Mouse (Mus musculus) heart, adult 11 months (tissue): ENCODE measurements around the gene Fcer1g.

Source experiments
- DNase-seq: peaks from one replicate; pipeline ENCODE4 v3.0.0; 2022

Gene Fcer1g

DNA sequence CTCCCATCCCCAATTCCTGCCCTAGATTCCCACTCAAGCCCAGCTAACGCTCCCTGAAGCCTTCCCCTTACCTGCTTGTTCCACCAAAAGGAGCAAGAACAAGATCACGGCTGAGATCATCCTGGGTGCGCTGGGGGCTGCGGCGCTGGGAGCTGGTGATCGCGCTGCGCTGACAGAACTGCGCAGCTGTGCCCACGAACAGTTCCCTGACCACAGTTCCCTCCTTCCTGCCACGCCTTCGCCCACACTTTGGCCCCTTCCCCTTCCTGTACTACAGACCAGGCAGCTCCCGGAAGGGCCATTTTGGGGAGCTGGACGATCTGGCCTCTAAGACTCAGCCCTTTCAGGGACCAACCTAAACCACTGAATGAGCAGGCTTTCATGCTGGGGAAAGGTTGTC lies at the start of gene Fcer1g:
Gene Fcer1g, minus strand, starts transcription at position 240 of the 400 bp plus-strand sequence.
- peak; percentile 97 for DNase-seq

- DNase-seq = peak; percentile 91
Measured at GRCm38 (mm10) chr1:171283188-171284160, 49.3 kb upstream of the Fcer1g start.

DNA sequence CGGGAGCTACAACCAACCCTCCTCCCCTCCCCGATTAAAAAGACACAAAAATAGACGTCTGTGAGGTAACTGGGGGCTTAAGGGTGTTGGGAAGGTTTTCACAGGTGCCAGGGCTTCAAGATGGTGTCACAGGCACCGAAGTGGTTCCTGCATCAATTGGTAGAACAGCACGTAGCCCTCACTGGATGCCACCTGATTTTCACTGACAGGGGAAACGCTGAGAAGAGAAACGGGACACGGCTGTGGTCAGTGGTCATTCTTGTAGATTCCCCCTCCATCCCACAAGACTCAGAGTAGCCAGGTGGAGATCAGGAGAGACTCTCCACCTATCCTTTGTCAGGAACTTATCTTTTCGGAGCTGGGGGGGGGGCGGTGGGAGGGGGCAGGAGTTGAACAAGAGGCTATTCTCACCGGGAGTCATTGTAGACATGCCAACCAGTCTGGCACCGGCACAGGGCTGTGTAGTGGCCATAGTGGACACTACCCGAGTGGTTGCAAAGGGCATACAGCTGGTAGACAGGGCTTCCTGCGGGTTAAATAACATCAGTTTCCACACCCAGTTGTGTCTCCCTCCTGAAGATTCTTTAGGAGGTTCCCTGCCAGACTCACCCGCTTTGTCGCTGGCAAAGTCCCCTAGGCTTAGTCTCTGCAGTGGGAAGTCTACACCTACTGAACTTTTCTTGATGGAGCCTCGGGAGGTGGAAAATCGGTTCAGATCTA lies 48.1 kb upstream of the Fcer1g start:
- peak; percentile 93 for DNase-seq

- no peak for DNase-seq
Measured at GRCm38 (mm10) chr1:171281528-171281923, 47.4 kb upstream of the Fcer1g start.

DNA sequence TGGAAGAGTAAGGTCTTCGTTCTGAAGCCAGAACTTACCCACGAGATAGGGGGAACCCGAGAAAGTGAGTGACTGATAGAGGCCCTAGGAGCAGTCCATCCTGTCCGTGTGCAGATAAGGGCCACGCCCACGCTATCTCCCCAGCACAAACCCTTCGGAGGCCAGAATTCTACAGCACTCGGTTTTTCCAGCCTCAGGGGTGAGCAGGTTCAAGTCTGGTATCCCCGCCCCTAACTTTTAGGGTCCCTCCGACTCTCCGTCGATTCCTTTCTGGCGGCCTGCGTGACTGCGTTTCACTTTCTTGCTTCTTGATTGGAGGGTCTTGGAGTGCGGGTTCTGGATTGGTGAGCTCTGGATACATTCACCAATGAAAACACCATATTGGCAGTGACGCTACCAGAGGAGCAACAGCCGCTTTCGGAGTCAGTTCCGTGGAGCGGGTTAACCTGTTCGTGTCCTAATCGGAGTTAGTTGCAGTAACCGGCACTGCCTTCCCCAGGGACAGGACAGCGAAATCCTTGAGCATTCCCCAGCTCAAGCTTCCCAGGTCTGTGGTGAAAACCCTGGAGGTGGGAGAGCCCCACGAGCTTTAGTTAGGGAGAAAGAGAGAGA lies 46.9 kb upstream of the Fcer1g start, which contains the start of gene Ppox:
Gene Ppox, minus strand, starts transcription at position 271 of the 612 bp plus-strand sequence.
- DNase-seq = peak; percentile 100

GRCm38 (mm10) chr1:171280250-171280915 lies 46.2 kb upstream of the Fcer1g start:
- peak; percentile 92 for DNase-seq

- no peak for DNase-seq
Measured at GRCm38 (mm10) chr1:171279721-171280120, 45.6 kb upstream of the Fcer1g start.

GRCm38 (mm10) chr1:171279012-171279705 lies 45.0 kb upstream of the Fcer1g start:
- peak; percentile 87 for DNase-seq

- DNase-seq = peak; percentile 84
Measured at GRCm38 (mm10) chr1:171278436-171278835, 44.3 kb upstream of the Fcer1g start.

DNA sequence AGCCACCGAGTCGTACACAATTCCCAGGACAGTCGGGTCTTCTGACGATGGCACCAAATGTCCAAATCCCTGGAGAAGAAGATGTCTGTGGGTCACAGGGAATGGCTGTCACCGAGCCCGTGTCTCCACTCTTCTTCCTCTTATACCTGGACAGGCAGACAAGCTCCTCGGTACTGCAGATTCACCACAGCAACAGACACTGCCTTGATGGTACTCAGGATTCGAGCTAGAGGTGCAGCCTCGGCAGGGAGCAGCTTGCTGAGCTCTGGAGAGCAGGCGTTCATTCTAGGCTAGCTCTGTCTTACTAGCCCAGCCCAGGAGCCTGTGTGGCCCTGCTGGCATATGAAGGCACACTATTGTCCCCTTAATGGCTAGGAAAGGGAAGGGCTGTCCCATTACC lies 43.6 kb upstream of the Fcer1g start:
- DNase-seq = no peak

- DNase-seq = peak; percentile 93
Measured at GRCm38 (mm10) chr1:171276110-171276748, 42.1 kb upstream of the Fcer1g start.

- DNase-seq = peak; percentile 84
Measured at GRCm38 (mm10) chr1:171275144-171275734, 41.1 kb upstream of the Fcer1g start.

- DNase-seq = peak; percentile 87
Measured at GRCm38 (mm10) chr1:171274171-171274570, 40.0 kb upstream of the Fcer1g start.

DNA sequence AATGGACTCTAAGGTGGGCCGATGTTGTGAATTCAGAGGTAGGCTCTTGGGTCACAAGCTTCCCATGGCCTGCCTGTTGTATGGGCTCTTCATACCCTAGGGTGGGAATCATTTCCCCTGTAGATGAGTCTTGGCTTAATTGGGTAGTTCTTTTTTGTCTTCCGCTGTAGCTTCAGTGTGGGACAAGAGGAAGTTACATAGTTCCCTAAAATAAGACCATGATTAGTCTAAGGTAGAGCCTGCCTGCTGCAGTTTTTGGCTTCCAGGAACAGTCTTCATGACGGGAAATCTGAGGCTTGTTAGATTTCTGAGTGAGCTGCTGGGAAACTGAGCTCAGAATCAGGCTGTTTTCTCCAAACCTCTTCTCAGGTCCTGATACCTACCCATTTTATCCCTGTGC lies 37.9 kb upstream of the Fcer1g start:
- peak; percentile 87 for DNase-seq

- no peak for DNase-seq
Measured at GRCm38 (mm10) chr1:171271622-171272021, 37.5 kb upstream of the Fcer1g start.

GRCm38 (mm10) chr1:171271196-171271595 lies 37.0 kb upstream of the Fcer1g start:
- no peak for DNase-seq

GRCm38 (mm10) chr1:171270573-171270900 lies 36.4 kb upstream of the Fcer1g start:
- no peak for DNase-seq

DNA sequence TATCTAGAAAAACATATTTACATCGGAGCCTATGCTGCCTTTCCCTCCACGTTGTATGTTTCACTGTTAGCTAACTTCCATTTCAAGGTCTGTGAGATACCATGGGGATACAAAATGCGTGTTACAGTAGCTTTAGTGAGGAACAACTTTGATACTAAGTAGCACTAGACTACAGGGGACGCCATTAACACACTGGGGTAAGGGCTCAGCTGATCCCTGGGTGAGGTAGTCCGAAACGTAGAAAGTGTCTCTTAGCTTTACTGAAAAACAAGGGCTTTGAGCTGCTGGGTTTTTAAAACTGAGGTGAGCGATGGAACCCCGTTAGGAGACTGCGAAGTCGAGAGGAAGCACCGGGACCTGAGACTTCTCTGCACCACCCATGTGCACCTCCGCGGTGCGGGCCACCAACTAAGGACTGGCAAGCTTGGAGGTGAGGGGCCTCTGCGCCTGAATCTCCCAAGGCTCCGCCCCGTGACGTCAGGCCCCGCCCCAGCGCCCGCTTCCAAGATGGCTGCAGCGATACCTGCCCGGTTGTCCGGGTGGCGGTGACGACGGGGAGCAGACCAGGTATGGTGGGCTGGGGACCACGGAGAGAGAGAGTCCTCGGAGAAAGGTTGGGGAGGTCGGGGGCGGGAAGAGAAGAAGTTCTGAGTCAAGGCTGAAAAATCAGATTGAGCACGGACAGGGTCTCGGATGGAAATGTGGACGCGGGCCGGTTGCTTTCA lies 35.8 kb upstream of the Fcer1g start, which contains the start of gene B4galt3:
Gene B4galt3, plus strand, starts transcription at position 481 of the 725 bp plus-strand sequence.
- peak; percentile 99 for DNase-seq

DNA sequence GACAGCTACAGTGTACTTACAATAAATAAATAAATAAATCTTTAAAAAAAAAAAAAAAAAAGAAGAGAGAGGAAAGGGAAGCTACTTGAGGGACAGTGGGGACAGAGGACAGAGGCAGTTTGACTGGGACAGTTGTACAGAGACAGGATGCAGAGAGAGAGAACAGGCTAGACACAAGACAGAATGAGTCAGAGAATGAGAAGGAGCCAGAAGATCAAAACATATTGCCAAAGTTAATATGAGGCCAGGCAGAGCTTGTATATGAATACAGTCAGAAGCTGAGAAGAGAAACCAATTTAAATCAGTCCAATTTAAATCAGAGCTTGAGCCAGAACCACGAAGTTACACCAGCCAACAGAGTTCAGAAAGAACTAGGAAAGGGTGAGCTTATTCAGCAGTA lies 34.2 kb upstream of the Fcer1g start:
- DNase-seq = no peak

GRCm38 (mm10) chr1:171265971-171266744 lies 32.0 kb upstream of the Fcer1g start:
- DNase-seq = no peak
